Mouse (Mus musculus): ENCODE measurements at regions not wholly inside any gene's neighbourhood (a gene's known extent, or its start where the extent isn't known, plus 50 kb on each side); places are given as distances from the start of the nearest gene placed in this dataset.

GRCm38 (mm10) chr12:14204491-14204890 is 52.6 kb upstream of the Fam84a start:
- TF ChIP-seq CTCF (IDR thresholded peaks at IDR 0.05; ENCODE audit: low read depth) (no peak), EP300 (optimal IDR thresholded peaks at IDR 0.05) (no peak)

Measured in stomach, postnatal 0 days (tissue).